Mouse (Mus musculus) ovary, adult 18-20 months (tissue): ENCODE data around the gene Uvrag.
A peak's percentile ranks its signal among the peaks of the same experiment; 100 is the strongest.

Experiments
- DNase-seq: peaks from one replicate; pipeline ENCODE4 v3.0.0; 2022; ENCODE audit warnings: low spot score, mixed read lengths

Gene Uvrag

DNA sequence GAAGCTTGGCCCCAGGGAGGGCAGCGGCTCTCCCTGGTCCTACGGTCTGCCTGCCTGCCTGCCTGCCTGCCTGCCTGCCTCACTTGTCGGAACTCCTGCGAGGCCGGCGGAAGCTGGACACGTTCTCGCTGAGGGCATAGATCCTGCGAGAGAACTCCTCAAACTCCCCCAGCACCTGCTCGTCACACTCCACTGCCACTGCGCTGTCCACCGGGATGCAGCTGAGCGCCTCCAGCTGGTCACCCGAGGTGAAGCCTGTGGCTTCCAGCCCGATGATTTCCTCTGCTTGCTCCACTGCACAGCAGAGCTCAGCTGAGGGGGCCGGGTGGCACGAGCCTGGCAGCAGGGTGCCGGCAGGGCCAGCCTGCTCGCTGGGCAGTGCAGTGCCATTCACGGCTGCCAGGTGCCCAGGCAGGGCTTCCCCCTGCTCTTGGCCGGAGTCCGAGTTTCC is 253.1 kb downstream of the Uvrag start:
- DNase-seq = no peak

DNA sequence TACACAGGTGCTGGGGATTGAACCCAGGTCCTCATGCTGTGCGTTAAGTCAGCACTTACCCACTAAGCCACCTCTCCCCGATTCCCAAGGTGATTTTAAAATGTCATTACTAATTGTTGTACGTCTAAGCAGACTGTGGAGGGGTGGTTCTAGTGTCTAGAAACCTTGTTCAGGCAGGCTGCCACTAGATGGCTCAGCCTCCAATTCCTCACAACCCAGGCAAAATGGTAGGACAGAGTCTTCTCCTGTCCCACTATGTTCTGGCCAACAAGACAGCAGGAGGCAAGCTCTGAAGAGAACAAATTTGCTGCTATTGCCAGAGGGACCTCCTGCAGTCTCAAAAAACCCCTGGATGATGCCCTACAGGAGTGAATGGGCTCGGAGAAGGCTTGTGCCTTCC is 259.1 kb downstream of the Uvrag start:
- no peak for DNase-seq

DNA sequence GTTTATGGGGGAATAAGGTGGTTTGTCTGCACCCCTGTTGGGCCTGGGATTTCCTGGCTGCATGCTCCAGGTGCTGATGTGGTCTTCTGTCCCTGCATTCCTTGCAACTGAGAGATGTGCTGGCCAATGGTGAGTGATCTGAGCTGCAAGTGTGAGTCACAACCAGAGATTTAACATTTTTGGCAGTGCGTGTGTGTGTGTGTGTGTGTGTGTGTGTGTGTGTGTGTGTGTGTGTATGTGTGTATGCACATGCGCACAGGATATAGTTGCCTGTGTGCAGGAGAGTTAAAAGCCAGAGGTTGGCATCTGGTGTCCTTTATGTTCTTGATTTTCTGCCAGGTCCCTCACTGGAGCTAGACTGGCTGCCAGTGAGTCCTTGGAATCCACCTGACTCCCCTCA is 261.8 kb downstream of the Uvrag start:
- DNase-seq = no peak

DNA sequence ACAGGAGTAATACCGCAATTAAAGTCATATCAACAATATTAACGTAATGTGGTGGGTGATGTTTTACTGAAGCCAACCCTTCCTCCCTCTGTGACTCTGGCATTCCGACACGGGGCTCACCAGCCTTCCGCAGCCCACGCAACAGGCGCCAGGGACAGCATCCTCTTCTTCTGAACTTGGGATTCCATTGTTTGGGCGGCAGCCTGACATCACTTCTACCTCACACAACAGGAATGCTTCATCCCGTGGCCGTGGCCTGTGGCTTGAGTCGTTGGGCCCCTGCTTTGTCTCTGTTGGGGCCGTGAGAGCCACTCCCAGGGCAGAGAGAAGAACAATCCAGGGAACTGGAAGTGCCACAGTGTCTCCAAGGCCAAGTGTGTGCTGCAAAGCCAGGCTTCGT is 264.8 kb downstream of the Uvrag start:
- no peak for DNase-seq

DNA sequence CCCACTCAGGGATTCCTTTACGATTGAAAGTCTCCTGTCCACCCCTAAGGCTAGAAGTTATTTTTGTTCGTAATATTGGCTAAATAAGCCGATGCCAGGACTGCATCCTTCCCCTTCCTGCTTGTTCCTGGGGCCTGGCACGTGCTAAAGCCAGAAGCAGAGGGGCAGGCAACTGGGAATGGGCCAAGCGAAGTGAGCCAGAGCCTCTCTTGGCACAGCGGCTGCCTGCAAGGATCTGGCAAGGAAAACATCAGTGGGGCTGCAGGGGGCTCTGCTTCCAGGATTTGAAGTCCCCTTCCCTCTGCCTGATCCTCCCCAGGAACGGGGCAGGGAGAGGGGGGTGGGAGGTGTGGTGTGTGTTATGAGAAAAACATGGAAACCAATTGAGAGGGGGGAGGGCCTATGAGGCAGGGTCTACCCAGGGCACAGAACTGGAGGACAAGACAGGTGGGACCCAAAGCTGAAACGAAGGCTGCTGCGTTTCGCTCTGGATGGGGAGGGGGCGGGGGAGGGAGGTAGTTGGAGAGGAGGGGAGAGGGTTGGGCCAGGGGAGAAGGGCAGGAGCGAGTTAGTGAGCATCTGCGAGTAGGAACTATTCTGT is 265.5 kb downstream of the Uvrag start:
- DNase-seq = no peak

DNA sequence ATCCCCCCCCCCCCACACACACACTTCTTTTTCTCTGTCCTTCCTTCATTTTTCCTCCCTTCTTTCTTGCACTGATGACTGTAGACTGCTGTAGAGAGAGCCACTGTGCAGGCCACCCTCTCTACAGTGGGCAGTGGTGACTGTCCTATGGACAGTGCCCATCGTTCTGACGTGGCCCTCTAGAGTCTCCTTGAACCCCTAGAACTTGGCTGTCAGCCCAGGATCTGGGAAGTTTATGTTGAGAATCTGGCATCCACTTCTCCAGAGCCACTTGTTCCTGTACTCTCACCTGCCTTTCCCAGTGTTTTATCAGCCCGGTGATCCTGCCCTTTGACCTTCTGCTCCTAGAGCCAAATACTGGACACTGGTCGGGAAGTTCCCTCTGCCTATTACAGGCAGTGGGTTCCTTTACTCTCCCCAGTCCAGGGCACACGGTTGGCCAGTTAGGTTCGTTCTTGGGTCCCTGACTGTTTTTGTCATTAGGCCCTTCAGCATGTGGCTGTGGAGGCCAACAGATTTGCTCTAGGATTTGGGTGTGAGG is 266.5 kb downstream of the Uvrag start:
- no peak for DNase-seq

DNA sequence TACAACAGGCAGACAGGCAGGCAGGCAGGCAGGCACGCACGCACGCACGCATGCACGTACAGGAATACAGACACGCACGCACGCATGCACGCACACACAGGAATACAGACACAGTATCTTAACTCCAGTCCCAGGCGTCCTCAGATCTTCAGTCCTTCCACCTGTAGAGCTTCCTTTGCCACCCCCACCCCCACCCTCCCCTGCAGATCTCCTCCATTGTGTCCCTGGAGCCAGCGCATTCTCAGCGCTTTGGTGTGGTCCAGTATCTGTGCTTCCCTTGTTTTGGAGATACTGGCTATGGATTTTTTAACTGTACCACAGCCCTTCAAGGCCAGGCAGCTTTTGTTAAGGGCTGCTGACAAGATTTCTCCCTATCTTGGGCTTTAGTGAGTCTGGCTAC is 267.6 kb downstream of the Uvrag start:
- DNase-seq = peak; percentile 49

DNA sequence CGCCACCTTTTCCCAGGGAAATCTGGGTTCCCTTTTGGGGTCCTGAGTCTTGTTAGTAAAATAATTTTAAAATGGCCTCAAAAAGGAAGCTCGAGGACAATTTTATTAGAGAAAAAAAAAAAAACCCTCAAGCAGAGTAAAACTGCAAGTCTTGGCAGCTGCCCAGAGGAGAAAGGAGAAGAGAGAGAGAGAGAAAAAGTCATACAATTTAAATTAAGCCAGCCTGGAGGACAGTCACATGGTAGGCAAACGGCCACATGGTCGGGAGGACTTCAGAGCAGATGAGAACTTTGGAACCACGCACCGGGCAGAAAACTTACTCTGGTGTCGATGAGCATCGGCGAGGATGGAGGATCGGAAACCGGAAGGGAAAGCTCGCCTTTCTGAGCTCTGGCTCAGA is 269.1 kb downstream of the Uvrag start:
- DNase-seq = no peak

DNA sequence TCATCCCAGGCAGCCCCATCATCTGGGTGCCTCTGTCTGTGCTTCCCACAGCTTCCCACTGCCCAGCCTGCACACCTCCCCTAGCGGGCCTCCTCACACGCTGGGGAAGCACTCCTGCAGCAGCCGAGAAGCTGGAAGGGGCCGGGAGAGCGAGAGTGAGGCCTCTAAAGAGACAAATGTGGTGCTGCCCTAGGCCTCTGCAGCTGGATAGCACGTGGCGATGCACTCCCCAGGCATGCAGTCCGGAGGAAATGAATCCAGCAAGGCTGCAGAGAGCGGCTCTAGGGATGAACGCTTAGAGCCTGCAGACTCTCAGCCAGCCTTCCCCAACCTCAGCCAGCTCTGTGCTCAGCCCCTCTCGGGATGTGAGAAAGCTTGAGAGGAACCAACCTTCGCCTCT is 270.1 kb downstream of the Uvrag start:
- no peak for DNase-seq

DNA sequence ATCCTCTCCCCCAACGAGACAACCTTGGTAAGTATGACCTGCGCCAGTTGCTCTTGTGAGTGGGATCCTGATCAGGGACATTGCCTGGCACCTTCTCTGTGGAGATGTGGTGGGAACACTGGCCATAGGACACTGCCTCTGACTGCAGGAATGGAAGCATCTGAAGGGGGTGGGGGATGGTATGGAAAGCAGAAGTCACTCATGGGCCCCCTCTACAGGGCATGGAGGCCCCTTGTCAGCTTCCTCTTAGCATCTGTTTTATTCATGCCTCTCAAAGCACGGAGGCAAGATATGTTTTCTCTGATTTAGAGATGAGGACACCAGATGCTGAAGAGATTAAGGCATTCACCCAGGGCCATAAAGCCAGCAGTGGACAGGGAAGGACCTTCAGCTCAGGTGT is 271.9 kb downstream of the Uvrag start:
- no peak for DNase-seq

DNA sequence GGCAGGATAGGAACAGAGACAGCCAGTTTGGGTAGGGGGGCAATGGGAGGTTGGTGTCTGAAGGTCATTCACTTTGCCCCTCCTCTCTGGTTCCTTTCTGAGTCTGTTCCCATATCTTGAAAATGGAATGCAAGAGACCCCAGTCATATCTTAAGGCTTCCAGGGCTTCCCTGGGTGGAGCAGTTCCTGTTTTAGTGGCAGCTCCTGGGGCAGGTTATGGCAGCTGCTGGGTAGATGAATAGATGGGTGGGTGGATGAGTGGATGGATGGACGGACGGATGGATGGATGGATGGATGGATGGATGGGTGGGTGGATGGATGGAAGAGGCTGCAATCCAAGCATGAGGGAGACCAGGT is 273.2 kb downstream of the Uvrag start:
- DNase-seq = no peak

DNA sequence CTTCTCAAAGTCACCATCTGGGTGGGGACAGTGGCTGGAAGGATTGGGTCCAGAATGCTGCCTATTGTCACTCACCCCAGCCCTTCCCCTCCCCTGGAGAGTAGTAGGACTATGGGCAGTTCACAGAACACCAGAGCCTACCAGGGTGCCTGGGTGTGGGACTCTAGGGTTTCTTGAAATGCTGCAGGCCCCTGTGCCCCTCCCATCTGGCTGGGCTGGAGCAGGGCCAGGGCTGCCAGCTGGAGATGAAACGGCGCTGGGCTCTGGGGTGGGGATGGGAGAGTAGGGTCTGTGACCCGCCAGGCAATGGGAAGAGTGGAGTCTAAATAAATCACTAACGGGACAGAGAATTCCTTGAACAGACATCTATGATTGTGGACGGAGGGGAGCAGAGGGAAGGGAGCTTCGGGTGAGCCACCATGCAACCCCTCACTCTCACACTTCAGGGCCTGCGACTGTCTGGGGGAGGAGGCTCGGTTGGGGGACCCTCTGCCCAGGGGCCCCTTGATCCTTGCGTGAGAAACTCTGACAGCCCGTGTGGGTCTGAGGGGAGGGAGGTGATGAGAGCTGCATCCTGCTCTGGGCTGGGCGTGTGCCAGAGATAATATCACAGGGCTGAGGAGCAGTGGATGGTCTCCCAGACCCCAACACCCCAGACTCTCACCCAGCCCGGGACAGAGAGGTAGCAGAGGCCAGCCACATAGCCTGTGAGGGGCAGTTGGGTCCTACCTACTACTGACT is 273.7 kb downstream of the Uvrag start:
- no peak for DNase-seq

DNA sequence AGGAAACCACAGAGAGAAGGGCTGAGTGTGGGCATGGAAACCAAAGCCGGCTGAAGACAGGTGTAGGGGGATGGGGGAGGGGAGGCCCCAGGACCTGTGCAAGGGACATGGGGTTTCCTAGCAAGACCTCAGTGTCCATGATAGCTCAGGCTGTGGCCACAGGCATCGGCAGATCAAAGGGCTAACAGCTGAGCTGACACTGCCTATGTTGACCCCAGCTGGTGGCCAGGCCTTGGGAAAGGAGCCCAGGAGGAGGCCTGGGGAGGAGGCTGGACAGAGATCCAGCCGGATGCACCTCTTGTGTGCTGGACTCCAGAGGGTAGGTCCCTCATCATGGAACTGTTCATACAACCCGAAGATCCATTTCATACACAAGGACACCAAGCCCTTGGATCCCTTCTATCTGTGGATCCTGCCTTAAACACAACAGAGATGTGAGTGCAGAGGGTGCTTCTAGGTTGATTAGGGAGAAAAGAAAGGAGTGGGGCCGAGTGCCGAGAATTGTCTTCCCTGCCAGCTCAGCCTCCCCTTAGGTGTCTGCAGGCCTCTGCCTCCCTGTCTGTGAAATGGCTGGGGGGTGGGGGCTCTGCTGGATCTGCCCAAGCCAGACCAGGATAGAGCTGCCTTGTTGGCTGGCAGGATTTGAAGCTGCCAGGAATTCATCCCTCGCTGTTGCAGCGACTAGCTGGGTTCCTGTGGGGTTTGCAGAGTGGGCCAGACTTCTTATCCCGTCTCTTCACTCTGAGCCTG is 276.8 kb downstream of the Uvrag start:
- DNase-seq = peak; percentile 45

DNA sequence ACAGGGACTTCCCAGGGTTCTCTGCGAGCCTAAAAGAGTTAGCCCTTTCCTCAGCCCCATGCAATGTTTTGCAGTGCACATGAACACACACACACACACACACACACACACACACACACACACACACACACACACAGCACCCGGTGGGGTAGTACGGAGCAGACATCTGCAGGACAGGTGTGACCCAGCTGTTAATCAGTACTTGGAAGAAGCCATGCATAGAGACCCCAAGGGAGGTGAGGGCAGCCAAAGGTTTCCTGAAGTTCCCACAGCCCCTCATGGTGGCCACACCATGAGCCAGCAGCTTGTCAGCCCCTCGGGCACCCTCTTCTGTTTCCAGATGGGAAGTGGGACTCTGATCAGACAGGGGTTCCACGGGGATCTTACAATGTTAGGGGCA is 277.9 kb downstream of the Uvrag start:
- DNase-seq = no peak

DNA sequence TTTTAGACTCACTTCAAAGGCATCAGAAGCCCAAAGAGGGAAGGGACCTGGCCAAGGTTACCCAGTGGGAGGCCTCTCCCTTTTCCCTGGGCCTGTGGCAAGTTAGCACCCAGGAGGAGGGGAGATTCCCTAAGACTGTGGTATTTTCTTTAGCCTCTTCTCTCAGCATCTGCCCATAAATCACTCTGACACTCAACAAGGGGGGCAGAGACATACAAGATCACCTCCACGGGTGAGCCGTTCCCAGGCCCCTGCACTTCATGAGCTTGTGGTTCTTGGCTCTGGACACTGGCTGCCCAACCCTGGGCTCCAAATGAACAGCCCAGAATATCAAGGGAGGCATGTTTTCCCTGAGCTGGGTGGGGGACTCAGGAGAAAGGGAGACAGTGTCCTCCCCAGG is 279.9 kb downstream of the Uvrag start:
- no peak for DNase-seq

DNA sequence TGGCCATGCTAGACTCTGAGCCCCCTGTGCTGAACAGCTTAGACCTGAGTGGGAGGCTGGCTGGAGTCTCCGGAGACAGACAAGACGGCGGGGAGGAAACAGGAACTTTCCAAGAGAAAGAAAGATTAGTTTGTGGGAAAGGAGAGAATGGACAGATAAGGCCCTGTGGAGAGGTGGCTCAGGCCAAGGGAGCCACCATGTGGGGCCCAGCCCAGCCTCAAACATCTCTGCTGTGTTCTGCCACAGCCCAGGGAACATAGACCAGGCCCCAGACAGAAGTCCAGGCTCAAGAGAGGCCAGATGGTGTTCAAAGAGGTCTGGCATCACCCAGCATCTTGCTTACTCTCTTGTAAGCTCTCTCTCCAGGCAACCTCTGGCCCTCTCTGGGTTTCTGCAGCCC is 283.8 kb downstream of the Uvrag start:
- no peak for DNase-seq

DNA sequence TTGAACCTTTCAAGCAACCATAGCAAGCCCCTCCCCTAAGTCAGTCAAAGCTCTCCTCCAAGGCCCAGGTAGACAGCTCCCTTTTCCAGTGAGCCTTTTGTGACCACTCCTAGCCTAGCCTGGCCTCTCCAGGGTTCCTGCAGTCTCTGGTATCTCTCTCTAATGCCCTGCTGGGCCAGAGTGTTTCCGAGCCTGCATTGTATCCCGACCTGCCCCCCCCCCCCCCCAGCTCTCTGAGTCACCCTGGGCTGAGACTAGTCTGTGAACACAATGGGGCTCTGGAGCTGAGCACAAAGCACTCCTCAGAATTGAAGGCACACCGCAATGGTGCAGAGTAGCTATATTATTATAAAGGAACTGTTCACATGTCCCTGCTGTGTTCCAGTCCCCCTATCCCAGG is 284.8 kb downstream of the Uvrag start:
- DNase-seq = no peak

DNA sequence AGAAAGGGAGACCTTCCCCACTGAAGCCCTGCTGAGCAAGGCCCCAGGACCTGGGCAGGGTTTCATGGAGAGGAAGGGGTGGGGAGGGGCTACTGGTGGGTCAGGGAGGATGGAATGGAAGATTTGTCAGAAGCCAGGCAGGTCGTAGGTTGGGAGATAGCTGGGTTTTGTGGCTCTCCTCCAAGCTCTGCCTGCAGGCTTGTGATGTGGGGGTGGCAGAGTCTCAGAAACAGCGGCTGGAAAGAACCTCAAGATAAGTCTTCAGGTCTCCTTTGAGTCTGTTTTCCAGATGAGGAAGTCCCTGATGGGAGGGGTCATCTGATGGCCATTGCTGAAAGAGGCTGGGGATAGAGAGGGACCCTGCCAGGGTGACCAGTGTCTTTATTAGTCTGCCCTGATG is 285.6 kb downstream of the Uvrag start:
- no peak for DNase-seq

DNA sequence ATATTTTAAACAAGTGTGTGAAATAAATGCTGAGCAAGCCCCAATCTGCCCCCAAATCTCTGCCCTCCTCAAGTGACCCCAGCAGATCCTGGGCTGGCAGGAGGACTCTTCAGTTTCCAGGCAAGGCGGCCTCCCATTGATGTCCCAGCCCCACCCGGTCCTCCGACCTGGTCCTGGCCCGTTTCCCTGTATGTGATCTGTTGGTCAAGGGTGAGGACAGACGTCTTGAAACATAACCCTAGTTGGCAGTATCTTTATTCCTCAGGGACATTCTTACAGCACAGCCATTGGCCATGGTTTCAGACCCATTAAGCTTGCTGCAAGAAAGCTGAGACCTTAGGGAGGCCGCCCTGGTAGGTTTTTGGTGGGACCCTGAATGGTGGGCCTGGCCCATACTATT is 287.1 kb downstream of the Uvrag start:
- DNase-seq = no peak

DNA sequence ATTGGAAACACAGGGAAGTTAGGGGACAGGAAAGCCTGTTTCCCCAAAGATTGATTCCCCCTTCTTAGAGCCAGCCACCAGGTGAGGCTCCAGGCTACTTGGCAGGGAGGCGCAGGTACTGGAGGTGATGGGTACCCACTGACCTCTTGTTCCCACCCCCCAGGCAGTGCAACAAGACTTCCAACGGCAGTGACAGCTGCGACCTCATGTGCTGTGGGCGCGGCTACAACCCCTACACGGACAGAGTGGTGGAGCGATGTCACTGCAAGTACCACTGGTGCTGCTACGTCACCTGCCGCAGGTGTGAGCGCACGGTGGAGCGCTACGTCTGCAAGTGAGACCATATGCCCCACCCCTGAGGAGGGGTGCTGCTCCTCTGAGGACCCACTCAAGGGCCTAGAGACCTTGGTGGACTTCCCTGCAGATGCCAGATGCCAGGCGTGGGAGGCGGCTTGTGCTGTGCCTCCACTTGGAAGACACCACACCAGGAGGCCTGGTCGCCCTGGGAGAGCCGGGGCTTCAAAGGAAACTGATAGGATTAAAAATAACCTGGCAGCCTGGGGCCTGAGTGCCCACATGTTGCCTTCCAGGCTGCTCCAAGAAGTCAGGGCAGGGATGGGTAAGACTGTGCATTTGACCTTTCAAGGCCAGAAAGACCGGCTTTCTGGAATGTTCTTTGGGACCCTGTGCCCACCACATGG is 287.8 kb downstream of the Uvrag start:
- peak; percentile 40 for DNase-seq

DNA sequence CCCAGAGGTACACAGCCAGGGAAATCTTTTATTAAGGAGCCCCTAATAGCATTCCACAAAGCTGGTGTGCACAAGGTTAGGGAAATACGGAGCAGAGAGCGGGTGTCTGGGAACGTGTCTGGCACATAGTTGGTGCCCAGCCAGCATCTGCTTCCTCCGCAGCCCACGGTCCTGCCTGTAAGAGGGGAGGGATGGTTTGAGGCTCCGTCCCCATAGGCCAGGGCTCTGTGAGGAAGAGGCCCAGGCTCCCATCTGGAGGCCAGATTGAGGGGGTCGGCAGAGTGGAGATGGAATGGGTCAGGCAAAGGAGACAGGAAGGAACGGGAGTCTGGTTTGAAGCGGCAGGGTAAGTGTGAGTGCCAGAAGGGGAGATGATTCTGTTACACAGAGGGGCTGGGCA is 289.7 kb downstream of the Uvrag start:
- DNase-seq = no peak

DNA sequence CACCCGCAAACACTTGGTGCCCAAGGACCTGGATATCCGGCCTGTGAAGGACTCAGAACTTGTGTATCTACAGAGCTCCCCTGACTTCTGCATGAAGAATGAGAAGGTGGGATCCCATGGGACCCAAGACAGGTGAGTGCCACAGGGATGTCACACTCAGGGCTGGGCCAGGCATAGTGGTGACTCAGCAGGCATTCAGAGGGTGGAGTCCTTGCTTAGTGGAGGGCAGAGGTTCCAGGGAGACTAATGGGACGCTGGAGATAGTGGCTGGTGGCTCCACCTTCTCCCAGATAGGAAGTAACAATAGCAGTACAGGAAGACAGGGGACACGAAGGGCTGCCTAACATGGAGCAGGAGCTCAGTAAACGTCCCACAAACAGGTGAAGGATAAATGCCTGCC is 290.6 kb downstream of the Uvrag start:
- no peak for DNase-seq
